Mouse (Mus musculus) neutrophil, adult 83 days (primary cell): Measurements from ENCODE around the gene P2ry4. TPM values are rescaled to one million over a fixed set of nuclear protein-coding genes. Genes with fewer than 3 reads are reported as not detected.

Experiments
- total RNA-seq, 2 experiments: library from RNA; stranded (reverse); gene quantifications; one replicate each; pipeline ENCODE4 v1.2.4; 2023

The P2ry4 gene
- total RNA-seq: not detected

GRCm38 (mm10) chrX:100594791-100595190 is at the start of gene P2ry4:
P2ry4 (minus strand) TSS chrX:100594869.

GRCm38 (mm10) chrX:100625802-100626793 is 31.4 kb upstream of the P2ry4 start, which contains the start of gene Pdzd11:
Pdzd11 (minus strand) TSS chrX:100626568.

GRCm38 (mm10) chrX:100625546-100625801 is 30.8 kb upstream of the P2ry4 start, which contains the start of gene Kif4:
Kif4 (plus strand) TSS chrX:100625737.

GRCm38 (mm10) chrX:100605314-100605713 is 10.6 kb upstream of the P2ry4 start, which contains the start of gene Arr3:
Arr3 (plus strand) TSS chrX:100605497.

GRCm38 (mm10) chrX:100571951-100572350 is 22.7 kb downstream of the P2ry4 start, which contains the start of gene Awat1:
Awat1 (plus strand) TSS chrX:100572251.

Other genes starting within 250 kb of the P2ry4 start
- not detected for gene Otud6a, start 165.9 kb downstream of the P2ry4 start, total RNA-seq
- gene Awat2, start 152.2 kb downstream of the P2ry4 start, total RNA-seq: under 1 TPM in 1 of 2 experiments, not detected in 1; 0.24 TPM
- 10 to 100 TPM; 33.4 to 33.9 TPM for gene Igbp1, start 100.6 kb downstream of the P2ry4 start, total RNA-seq
- gene Dgat2l6, start 70.0 kb downstream of the P2ry4 start, total RNA-seq: not detected
- 1 to 10 TPM in 1 of 2 experiments, under 1 TPM in 1; 0.81 to 1.2 TPM for gene Awat1, start 22.6 kb downstream of the P2ry4 start, total RNA-seq
- gene Arr3, start 10.6 kb upstream of the P2ry4 start, total RNA-seq: not detected
- 10 to 100 TPM; 22.5 to 24.8 TPM for gene Kif4, start 30.9 kb upstream of the P2ry4 start, total RNA-seq
- 10 to 100 TPM; 18.7 to 25.6 TPM for gene Pdzd11, start 31.7 kb upstream of the P2ry4 start, total RNA-seq
- gene Gdpd2, start 135.0 kb upstream of the P2ry4 start, total RNA-seq: 1 to 10 TPM in 1 of 2 experiments, not detected in 1; 1.0 TPM
- 1 to 10 TPM; 1.3 to 2.3 TPM for gene Dlg3, start 172.9 kb upstream of the P2ry4 start, total RNA-seq